Mouse (Mus musculus) kidney, adult 8-10 months (tissue): Measurements from ENCODE around the gene Sox21.

Experiments
- DNase-seq, 2 experiments: peaks; one replicate each; pipeline ENCODE4 v3.0.0; 2022

Sox21 gene

DNA sequence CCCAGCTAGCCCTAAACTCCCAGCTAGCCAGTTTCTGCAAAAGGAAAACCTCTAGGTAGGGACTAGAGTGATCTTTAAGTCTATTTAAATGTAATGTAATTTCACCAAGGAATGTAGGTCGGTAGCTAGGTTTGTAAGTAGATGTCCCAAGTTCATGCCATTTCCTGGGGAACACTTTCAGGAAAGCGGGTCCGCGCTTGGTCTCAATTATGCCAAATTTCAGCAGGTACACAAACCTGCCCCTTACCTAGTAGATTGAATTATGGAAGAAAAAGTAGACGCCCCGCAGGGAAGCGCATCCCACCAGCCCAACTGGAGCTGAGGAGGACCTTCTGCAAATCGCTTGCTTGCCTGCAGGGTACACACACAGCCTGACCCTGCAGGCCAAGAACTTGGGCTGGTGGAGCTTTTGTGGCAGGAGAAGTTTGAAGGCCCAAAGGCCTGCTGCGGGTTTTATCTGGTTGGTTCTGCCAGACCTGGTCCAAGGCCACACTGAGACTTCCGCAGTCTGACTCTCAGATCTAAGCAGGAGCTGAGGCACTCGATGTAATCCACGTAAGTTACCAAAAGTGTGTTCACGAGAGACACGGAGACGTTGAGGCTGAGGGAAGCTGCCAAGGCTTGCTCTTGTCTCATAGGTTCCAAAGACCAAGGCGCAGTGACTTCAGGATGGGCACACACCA, 11.6 kb downstream of the Sox21 start:
- DNase-seq: no peak

DNA sequence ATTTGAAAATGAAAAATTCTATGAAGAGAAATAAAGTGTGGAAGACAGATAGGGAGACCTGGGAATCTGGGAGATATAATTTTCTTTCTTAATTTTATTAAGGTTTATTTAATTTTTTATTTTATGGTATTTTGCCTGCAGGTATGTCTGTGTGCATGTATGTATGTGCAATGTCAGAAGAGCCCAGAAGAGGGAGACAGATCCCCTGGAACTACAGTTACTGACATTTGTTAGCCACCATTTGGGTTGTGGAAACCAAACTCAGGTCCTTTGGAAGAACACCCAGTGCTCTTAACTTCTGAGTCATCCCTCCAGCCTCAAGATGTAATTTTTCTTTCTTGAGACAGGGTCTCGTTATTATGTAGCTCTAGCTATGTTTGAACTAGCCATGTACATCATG, 15.9 kb downstream of the Sox21 start:
- DNase-seq: no peak

DNA sequence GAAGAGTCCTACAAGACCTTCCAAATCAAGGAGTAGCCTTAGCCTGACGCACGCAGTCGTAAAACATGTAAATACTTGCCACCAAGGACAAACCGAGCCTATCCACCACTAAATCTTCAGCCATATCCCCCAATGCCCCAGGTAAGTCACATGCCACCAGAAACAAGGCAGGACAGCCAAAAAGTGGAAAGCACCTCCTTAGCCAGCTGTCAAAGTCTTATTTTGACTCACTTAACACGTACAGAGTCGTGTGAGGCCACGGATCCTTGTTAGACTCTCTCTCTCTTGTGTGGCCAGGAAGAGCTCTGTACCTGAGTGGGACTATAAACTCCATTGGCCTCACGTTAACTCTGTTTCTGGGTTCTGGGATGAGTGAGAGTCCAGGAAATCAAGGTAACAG, 20.0 kb downstream of the Sox21 start:
- no peak for DNase-seq

DNA sequence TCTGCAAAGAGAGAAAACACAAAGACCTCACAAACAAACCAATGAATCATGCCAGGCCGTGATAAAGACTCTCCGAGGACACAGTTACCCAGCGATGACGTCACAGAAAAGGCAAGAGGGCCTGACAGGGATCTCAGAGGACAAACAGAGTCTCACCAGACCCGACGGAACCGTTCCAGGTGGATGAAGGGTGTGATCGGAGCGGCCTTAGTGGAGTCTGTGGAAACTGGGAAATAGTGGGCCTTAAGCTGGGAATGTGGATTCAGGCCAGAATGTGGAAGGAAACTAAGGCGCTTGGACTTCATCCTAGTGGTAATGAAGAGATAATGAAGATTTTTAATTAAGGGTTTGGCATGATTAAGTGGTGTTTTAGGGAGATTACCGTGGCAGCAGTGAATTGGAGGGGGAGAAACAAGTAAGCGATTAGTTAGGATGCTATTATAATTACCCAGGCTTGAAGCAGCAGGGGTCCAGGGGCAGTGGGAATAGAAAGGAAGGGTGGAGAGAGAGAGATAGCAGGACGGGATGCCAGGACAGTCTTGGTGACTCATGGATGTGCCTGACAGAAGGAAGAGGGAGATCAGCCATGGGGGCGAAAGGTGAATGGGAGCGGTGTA, 24.5 kb downstream of the Sox21 start:
- DNase-seq: no peak

DNA sequence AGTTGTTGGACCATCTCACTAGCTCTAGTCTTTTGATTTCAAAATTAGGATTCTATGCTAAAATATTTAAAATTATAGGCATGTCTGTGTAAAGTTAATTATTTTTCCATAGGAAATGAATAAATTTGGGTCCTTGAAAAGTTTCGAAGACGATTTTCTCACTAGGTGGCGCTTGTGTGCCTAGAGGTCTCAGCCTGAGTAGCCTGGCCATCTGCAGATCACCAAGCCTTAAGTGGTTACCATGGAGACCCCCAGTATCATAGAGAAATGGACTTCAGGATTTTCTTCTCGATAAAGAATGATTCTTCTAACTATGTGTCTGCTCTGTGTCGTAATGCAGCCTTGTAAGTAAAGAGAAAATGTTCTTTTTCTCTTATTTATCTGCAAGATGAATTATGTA, 27.2 kb downstream of the Sox21 start:
- DNase-seq: peak in 1 of 2 experiments; percentile 21

DNA sequence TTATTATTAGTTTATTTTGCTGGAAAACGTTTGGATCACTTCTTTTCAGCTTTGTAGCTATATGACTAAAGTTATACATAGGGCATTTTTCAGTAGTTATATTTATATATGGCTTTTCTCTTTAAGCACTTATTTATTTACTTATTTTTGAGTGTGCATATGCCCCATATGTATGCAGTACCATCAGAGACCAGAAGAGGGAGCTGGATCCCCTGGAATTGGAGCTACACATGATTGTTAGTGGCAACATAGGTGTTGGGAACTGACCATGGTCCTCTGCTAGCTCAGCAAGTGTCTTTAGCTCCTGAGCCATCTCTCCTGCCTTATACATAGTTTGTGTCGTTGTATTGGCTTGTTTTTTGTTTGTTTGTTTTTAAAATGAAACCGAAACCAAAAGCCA, 29.5 kb downstream of the Sox21 start:
- no peak for DNase-seq

DNA sequence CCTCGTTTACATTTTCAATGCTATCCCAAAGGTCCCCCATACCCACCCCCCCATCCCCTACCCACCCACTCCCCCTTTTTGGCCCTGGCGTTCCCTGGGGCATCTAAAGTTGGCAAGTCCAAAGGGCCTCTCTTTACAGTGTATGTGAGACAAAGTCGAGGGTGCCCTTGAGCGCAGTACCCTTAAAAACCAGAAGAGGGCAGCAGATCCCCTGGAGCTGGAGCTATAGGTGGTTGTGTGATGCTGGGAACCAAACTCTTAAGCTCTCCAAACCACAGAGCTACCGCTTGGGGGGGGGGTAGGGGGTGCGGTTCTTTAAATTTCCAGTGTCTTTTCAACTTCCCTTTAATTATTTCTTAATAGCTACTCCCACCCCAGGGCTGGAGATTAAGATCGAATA, 33.8 kb downstream of the Sox21 start:
- no peak for DNase-seq

DNA sequence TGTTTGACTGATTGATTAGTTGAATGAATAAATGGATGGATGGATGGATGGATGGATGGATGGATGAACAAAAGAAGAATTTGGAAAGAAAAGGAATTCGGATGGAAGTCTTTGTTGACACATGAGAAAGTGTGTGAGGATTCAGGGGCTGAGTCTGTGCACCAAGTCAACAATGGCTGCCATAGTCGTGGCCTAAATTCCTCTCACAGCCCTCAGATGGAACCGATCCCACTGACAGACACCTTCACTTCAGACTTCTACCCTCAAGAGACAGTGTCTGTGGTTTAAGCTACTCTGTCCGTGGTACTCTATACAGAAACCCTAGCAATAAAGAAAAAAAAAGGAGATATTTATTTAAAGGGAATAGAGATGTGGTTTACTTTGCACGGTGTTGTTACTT, 34.8 kb downstream of the Sox21 start:
- no peak for DNase-seq

DNA sequence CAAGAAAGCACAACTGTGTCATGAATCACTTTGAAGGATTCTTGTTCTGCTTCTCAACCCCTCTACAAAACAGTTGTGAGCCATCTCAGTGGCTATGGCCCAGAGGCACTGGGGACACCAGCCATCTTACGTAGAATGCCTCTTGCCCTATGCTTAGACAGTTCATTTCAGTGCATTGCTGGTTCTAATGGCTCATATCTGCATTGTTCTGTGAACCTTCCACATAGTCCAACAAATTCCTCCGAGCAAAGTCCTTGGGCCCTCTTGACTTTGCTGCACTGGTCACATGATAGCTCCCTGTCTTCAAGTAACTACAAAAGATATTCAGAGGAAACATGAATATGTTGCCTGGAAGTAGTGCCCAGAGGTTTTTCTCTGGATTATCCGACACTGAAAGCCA, 36.1 kb downstream of the Sox21 start:
- no peak for DNase-seq

DNA sequence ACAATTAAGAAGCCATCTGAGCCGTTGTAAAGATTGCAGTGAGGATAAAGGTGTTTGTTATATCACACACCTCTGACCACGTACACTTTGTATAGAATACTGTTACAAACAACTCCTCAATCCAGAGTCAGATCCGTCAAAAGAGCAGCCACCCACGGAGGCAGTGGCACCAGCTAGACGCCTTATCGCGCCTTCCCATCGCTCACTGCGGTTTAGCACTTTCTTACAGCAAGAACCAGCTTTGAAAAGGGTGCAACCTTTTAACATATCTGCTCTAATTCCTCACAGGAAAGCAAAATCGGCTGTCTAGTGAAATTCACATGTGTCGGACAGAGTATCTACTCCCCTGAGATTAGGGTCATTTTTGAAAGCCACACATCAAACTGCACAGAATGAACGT, 39.8 kb downstream of the Sox21 start:
- DNase-seq: no peak

DNA sequence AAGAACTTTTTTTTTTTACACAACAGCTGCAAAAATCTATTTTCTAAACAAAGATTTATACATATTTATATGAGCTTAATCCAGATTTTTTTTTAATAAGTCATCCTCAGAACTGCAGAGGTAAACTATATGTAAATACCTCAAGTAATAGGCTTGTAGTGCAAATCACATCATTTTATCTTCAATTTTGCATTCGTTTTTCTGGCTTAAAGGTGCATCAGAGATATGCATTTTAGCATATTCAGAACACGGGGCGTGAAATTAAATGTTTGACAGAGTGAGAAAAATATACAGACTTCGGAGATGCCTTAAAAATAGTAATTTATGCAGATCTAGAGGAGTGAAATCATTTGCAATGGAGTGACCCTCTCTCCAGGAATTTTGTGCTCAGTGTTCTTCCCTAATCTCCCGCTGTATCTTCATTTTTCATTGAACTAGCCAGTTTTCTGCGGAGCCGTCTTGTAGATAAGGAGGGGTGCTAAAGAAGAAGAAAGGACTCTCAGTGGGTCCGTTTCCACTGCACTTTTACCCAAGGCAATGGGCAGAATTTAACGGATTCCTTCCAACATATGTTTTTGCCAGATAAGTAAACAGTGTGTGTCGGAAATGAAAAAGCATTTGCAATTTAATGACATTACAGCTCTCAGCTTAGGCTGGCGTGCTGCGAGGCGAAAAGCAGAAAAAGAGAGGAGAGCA, 42.5 kb downstream of the Sox21 start:
- DNase-seq: no peak

DNA sequence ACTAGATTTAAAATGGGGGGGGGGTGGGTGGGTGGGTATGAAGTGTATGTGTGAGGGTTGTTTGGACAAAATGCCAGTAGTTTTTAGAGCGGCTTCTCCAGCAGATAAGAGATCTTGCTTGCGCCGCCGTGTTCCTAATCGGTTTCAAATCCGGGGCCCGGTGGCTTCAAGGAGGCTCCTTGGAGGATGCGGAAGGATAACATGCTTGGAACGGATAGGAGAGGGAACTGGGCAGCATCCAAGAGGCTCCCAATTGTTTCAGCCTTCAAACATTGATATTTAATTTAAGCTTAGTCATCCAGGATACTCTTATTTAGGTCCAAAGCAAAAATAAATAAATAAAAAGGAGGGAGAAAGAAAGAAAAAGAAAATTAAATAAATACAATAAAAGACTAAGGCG, 43.2 kb downstream of the Sox21 start:
- no peak for DNase-seq

DNA sequence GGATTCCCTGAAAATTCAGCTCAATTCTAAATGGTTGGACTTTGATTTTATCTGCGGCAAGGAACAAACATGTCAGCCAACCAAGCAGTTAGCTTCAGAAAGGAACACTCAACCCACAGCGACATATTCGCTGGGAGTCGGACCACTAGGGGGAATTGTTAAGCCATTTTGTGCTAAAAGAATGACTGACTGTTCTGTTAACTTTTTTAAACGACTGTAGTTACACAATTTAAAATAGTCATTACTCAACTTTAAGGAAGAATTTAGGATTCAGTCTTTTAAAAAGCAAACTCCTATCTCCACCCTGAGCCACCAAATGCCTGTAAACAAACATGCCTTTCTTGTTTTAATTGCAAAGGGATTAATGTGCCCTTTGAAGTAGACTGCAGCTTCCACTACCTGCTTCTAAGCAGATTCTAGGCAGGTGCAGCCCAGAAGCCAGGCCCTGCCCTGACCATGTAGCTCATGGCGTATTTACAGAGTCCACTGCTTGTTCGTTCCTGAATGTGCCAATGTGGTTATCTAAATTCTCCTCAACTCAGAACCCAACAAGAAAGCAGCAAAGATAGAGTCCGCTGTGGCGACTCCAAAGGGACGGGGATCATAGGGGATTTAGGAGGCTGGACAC, 43.7 kb downstream of the Sox21 start:
- no peak for DNase-seq

DNA sequence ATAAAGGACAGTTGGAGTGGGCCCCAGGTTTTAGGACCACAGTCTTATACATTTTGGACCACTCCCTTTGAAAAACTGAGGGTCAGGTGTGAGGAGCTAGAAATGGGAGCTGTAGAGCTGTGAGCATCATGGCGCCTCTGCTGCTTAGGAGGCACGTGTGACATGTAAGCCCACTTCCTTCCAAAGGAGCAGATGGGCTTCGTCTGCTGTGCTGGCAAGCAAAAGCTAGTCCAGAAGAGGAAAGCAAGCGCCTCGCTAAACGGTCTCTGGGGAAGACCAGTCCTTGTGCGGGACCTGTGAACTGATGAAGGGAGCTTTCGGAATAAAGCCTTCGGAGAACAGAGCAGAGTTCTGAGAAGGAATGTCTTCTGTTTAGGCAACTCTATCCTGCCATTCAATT, 45.4 kb downstream of the Sox21 start:
- no peak for DNase-seq
